Mouse (Mus musculus) forebrain, embryonic 15.5 days (tissue): ENCODE data around the gene Cyfip2. TPM values are rescaled to one million over a fixed set of nuclear protein-coding genes. Genes with fewer than 3 reads are reported as not detected.

Experiments used
- ATAC-seq: fragments of 200-750 bp; cut with Nextera tagmentation; replicated peaks from 2 replicates; pipeline ENCODE4 v1.8.0; 2017; ENCODE audit warnings: mild to moderate bottlenecking, moderate TSS enrichment, moderate library complexity
- H3K27ac ChIP-seq: fragments of 300-500 bp; sonication (generic); replicated peaks from 2 replicates; pipeline ENCODE4 v1.5.1; 2015; ENCODE audit warnings: mild to moderate bottlenecking, inconsistent platforms
- H3K27me3 ChIP-seq: fragments of 300-500 bp; sonication (generic); 2 replicates; pipeline ENCODE4 v1.6.1; 2015; ENCODE audit warnings: inconsistent platforms
- H3K36me3 ChIP-seq: fragments of 300-500 bp; sonication (generic); 2 replicates; pipeline ENCODE4 v1.6.1; 2015; ENCODE audit warnings: mild to moderate bottlenecking, inconsistent platforms
- H3K4me1 ChIP-seq: fragments of 300-500 bp; sonication (generic); 2 replicates; pipeline ENCODE4 v1.6.1; 2015; ENCODE audit warnings: inconsistent platforms
- H3K4me2 ChIP-seq: fragments of 300-500 bp; sonication (generic); replicated peaks from 2 replicates; pipeline ENCODE4 v1.6.1; 2015; ENCODE audit warnings: mild to moderate bottlenecking, inconsistent platforms
- H3K4me3 ChIP-seq: fragments of 300-500 bp; sonication (generic); 2 replicates; pipeline ENCODE4 v1.5.1; 2015; ENCODE audit warnings: mild to moderate bottlenecking, inconsistent platforms
- H3K9ac ChIP-seq: fragments of 300-500 bp; sonication (generic); replicated peaks from 2 replicates; pipeline ENCODE4 v1.6.1; 2015; ENCODE audit warnings: mild to moderate bottlenecking, inconsistent platforms
- H3K9me3 ChIP-seq: fragments of 300-500 bp; sonication (generic); 2 replicates; pipeline ENCODE4 v1.6.1; 2016; ENCODE audit warnings: inconsistent platforms
- WGBS: fragments of 180-500 bp; shearing (Covaris S2); methylation state at CpG from one replicate; pipeline ENCODE4 v1.1.7; 2015; ENCODE audit warnings: mixed read lengths; 5-methylcytosine and 5-hydroxymethylcytosine counted together
- polyA plus RNA-seq: library from polyadenylated mRNA; unstranded; fragments of >200 nt; fragmentation: Nextera tagmentation; extraction: Ambion mirVana; gene quantifications from 2 replicates; pipeline ENCODE4 v1.2.1, GENCODE M21; 2015

The Cyfip2 gene
- polyA plus RNA-seq, 1 experiment from 2014 or later, result 74.8 TPM

- Histone ChIP-seq H3K4me2 (no peak overlapping the region), H3K4me3 (no peak overlapping the region), H3K9ac (no peak overlapping the region), H3K36me3 (peaks cover 84% of the 10 kb centered on the region), H3K9me3 (no peaks in the 10 kb centered on the region), H3K27ac (no peak overlapping the region), H3K4me1 (no peaks in the 10 kb centered on the region), H3K27me3 (no peaks in the 10 kb centered on the region)
- peak; percentile 69 for ATAC-seq
- 17% methylated on average over 7 of the region's 7 CpGs for WGBS
Observed at GRCm38 (mm10) chr11:46268991-46269390, 43.7 kb downstream of the Cyfip2 start.

- no peaks in the 10 kb centered on the region for H3K9me3 ChIP-seq
- no peak for ATAC-seq
- no peak overlapping the region for H3K4me2 ChIP-seq
- no peaks in the 10 kb centered on the region for H3K27me3 ChIP-seq
- no peak overlapping the region for H3K9ac ChIP-seq
- no peaks in the 10 kb centered on the region for H3K4me1 ChIP-seq
- H3K27ac ChIP-seq, result no peak overlapping the region
- H3K4me3 ChIP-seq, result no peak overlapping the region
- 94% methylated on average over 11 of the region's 11 CpGs for WGBS
- H3K36me3 ChIP-seq, result peaks cover 79% of the 10 kb centered on the region
Observed at GRCm38 (mm10) chr11:46265031-46265786, 47.5 kb downstream of the Cyfip2 start.

DNA sequence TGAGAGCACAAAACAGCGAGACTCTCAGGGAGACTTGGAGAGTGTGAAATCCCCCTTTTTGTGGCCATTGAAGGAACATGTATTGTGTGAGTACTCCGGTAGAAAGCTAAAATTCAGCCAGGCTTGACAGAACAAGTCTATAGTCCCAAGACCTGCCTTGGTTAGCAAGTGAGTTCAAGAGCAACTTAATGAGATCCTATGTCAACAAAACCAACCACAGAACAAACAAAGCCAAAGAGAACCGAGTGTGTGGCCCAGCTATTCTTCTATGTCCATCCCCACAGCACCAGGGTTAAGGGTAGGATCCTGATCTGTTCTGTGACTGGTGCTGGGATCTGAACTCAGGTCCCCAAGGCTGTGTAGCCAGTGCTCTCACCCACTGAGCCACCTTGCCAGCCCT is 48.1 kb downstream of the Cyfip2 start:
- H3K4me2 ChIP-seq, result no peak overlapping the region
- H3K9ac ChIP-seq, result no peak overlapping the region
- ATAC-seq, result no peak
- 78% methylated on average over 3 of the region's 3 CpGs for WGBS
- H3K4me1 ChIP-seq, result no peaks in the 10 kb centered on the region
- H3K4me3 ChIP-seq, result no peak overlapping the region
- no peaks in the 10 kb centered on the region for H3K27me3 ChIP-seq
- no peak overlapping the region for H3K27ac ChIP-seq
- H3K36me3 ChIP-seq, result peaks cover 77% of the 10 kb centered on the region
- no peaks in the 10 kb centered on the region for H3K9me3 ChIP-seq

GRCm38 (mm10) chr11:46263291-46263690 is 49.4 kb downstream of the Cyfip2 start:
- Histone ChIP-seq H3K4me2 (no peak overlapping the region), H3K36me3 (peaks cover 82% of the 10 kb centered on the region), H3K27ac (no peak overlapping the region), H3K9ac (no peak overlapping the region), H3K4me3 (no peak overlapping the region), H3K9me3 (no peaks in the 10 kb centered on the region), H3K4me1 (no peaks in the 10 kb centered on the region), H3K27me3 (no peaks in the 10 kb centered on the region)
- WGBS, result 90% methylated on average over 11 of the region's 11 CpGs
- no peak for ATAC-seq

DNA sequence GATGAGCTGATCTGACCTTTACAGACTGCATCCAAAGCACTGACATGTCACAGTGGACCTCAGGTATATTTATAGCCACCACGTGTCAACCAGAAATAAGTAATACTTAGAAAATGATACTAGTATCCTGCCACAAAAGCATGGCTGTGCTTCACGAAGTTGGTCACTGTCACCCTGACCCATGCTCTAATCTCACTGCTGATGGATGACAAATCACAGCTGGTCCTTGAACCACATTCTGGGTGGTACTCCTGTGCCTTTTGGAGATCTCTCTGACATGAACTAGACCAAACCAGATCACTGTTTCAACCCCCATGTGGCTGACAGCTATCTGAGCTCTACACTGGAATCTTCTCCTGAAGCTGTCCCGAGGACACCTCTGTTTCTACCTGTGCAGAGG is 49.8 kb downstream of the Cyfip2 start:
- no peaks in the 10 kb centered on the region for H3K9me3 ChIP-seq
- no peak for ATAC-seq
- peaks cover 82% of the 10 kb centered on the region for H3K36me3 ChIP-seq

GRCm38 (mm10) chr11:46258749-46259148 is 53.9 kb downstream of the Cyfip2 start:
- no peaks in the 10 kb centered on the region for H3K27me3 ChIP-seq
- no peaks in the 10 kb centered on the region for H3K4me1 ChIP-seq
- 98% methylated on average over 8 of the region's 8 CpGs for WGBS
- no peak overlapping the region for H3K4me3 ChIP-seq
- no peak overlapping the region for H3K9ac ChIP-seq
- no peak overlapping the region for H3K27ac ChIP-seq
- no peak overlapping the region for H3K4me2 ChIP-seq
- ATAC-seq, result no peak
- no peaks in the 10 kb centered on the region for H3K9me3 ChIP-seq
- H3K36me3 ChIP-seq, result peaks cover 79% of the 10 kb centered on the region

More for the DNA sequence above, 49.8 kb downstream of the Cyfip2 start:
- no peaks in the 10 kb centered on the region for H3K27me3 ChIP-seq
- no peak overlapping the region for H3K27ac ChIP-seq
- H3K4me1 ChIP-seq, result no peaks in the 10 kb centered on the region
- no peak overlapping the region for H3K4me3 ChIP-seq
- no peak overlapping the region for H3K9ac ChIP-seq
- no peak overlapping the region for H3K4me2 ChIP-seq
- 89% methylated on average over 3 of the region's 3 CpGs for WGBS

DNA sequence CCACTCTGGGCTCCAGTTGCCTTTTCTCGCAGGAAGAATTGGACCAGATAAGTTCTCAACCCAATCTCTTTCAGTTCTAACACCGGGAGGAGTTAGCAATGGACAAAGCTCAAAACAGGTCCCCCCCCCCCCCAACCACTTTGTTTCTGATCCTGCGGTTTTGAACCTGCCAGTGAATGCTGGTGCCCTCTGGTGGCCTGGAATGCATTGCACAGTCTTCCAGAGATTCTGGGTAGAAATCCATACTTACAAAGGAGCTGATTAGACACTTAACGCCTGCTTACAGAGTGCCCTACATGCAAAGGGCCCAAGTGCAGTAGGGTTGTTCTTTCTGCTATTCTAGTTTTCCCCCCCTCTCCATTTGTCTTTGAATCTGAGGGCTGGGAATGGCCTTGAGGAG is 54.5 kb downstream of the Cyfip2 start:
- H3K4me2 ChIP-seq, result no peak overlapping the region
- H3K4me3 ChIP-seq, result no peak overlapping the region
- no peaks in the 10 kb centered on the region for H3K27me3 ChIP-seq
- H3K9me3 ChIP-seq, result no peaks in the 10 kb centered on the region
- ATAC-seq, result no peak
- WGBS, result 71% methylated on average over 4 of the region's 4 CpGs
- no peaks in the 10 kb centered on the region for H3K4me1 ChIP-seq
- H3K36me3 ChIP-seq, result peaks cover 81% of the 10 kb centered on the region
- no peak overlapping the region for H3K27ac ChIP-seq
- no peak overlapping the region for H3K9ac ChIP-seq

- ATAC-seq, result no peak
- Histone ChIP-seq H3K4me2 (no peak overlapping the region), H3K4me1 (no peaks in the 10 kb centered on the region), H3K27ac (no peak overlapping the region), H3K36me3 (peaks cover 85% of the 10 kb centered on the region), H3K4me3 (no peak overlapping the region), H3K27me3 (no peaks in the 10 kb centered on the region), H3K9me3 (no peaks in the 10 kb centered on the region), H3K9ac (no peak overlapping the region)
- 92% methylated on average over 2 of the region's 2 CpGs for WGBS
Observed at GRCm38 (mm10) chr11:46255291-46255690, 57.4 kb downstream of the Cyfip2 start.

DNA sequence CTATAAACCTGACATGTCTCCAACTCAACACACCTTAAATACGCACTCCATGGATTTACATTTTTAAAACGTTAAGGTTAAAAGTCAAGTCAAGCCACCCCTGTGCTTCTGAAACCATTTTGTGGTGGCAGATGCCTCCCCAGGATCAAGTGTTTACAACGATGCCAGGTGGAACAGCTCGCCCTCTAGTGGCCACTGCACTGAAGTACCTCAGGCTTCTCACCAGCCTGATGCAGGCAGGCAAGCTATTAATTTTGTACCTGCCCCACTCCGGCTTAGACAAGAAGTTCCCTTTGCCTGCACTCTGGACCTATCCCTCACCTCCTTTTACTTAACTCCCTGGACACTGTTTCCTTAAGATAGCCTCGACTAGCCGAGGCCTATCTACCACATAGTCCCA is 60.7 kb downstream of the Cyfip2 start:
- WGBS, result 37% methylated on average over 7 of the region's 7 CpGs

DNA sequence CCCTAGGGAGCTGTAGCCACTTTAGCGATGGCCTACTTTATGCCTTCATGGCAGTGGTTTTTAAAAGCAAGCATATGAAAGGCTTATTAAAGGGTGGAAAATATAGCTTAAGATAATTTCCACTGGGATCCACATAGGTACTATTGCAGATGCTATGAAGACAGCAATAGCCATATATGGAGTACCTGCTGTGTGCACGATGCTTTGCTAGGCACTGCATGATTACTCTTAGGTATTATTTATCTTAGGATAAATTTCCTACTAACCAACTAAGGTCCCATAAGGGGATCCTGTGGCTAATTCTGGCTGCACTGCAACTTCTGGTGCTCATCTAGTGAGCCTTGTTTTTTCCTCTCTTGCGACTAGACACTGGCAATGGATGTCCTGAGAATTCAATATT is 64.3 kb downstream of the Cyfip2 start:
- H3K9me3 ChIP-seq, result no peaks in the 10 kb centered on the region
- ATAC-seq, result no peak
- no peak overlapping the region for H3K9ac ChIP-seq
- no peaks in the 10 kb centered on the region for H3K27me3 ChIP-seq
- no peak overlapping the region for H3K4me3 ChIP-seq
- no peak overlapping the region for H3K27ac ChIP-seq
- H3K4me1 ChIP-seq, result no peaks in the 10 kb centered on the region
- peaks cover 79% of the 10 kb centered on the region for H3K36me3 ChIP-seq
- H3K4me2 ChIP-seq, result no peak overlapping the region
- 91% methylated on average over 3 of the region's 3 CpGs for WGBS

More for the DNA sequence above, 60.7 kb downstream of the Cyfip2 start:
- Histone ChIP-seq H3K9ac (no peak overlapping the region), H3K4me2 (no peak overlapping the region), H3K27ac (no peak overlapping the region), H3K27me3 (no peaks in the 10 kb centered on the region), H3K4me3 (no peak overlapping the region), H3K4me1 (no peaks in the 10 kb centered on the region), H3K9me3 (no peaks in the 10 kb centered on the region), H3K36me3 (peaks cover 90% of the 10 kb centered on the region)
- peak; percentile 58 for ATAC-seq

DNA sequence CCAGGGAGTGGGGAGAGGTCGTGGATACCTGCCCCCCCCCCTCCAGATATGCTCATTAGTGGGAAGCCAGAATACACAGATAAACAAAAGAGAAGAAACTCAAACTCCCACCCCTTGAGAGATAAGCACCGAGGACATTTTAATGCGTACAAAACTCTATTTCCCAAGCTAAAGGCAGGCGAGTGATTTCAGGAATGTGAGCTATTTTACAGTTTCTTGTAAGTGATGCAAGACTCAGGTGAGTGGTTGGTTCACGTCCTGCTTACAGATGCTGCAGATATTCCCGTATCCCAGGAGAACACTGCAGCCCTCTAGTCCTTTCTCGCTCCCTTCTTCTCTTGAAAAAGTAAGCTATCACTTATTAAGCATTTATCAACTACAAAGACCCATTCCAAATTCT is 66.3 kb downstream of the Cyfip2 start:
- Histone ChIP-seq H3K4me1 (no peaks in the 10 kb centered on the region), H3K27ac (no peak overlapping the region), H3K9me3 (no peaks in the 10 kb centered on the region), H3K4me2 (no peak overlapping the region), H3K9ac (no peak overlapping the region), H3K4me3 (no peak overlapping the region), H3K36me3 (peaks cover 73% of the 10 kb centered on the region), H3K27me3 (no peaks in the 10 kb centered on the region)
- 90% methylated on average over 7 of the region's 7 CpGs for WGBS
- no peak for ATAC-seq

GRCm38 (mm10) chr11:46245926-46246325 is 66.7 kb downstream of the Cyfip2 start:
- no peak for ATAC-seq
- no peak overlapping the region for H3K27ac ChIP-seq
- H3K27me3 ChIP-seq, result no peaks in the 10 kb centered on the region
- H3K36me3 ChIP-seq, result peaks cover 74% of the 10 kb centered on the region
- no peaks in the 10 kb centered on the region for H3K9me3 ChIP-seq
- H3K4me1 ChIP-seq, result no peaks in the 10 kb centered on the region
- H3K4me3 ChIP-seq, result no peak overlapping the region
- no peak overlapping the region for H3K9ac ChIP-seq
- H3K4me2 ChIP-seq, result no peak overlapping the region
- WGBS, result 88% methylated on average over 8 of the region's 8 CpGs
